Mouse (Mus musculus): ENCODE data around the gene Rce1.
A peak's percentile ranks its signal among the peaks of the same experiment; 100 is the strongest.

Gene Rce1

GRCm38 (mm10) chr19:4625179-4625828 lies at the start of gene Rce1:
Rce1 (minus strand) TSS chr19:4625641.
- peak; percentile 79 for DNase-seq (ENCODE audit: extremely low read depth, low read depth)

- no peak for DNase-seq (ENCODE audit: extremely low read depth, low read depth)
Observed at GRCm38 (mm10) chr19:4672401-4672800, 47.0 kb upstream of the Rce1 start.

GRCm38 (mm10) chr19:4670776-4671175 lies 45.3 kb upstream of the Rce1 start:
- DNase-seq (ENCODE audit: extremely low read depth, low read depth), result no peak

- DNase-seq (ENCODE audit: extremely low read depth, low read depth), result no peak
Observed at GRCm38 (mm10) chr19:4666815-4667214, 41.4 kb upstream of the Rce1 start.

- DNase-seq (ENCODE audit: extremely low read depth, low read depth), result no peak
Observed at GRCm38 (mm10) chr19:4658156-4658555, 32.7 kb upstream of the Rce1 start.

GRCm38 (mm10) chr19:4646917-4647492 lies 21.6 kb upstream of the Rce1 start:
- DNase-seq (ENCODE audit: extremely low read depth, low read depth), result no peak

- no peak for DNase-seq (ENCODE audit: extremely low read depth, low read depth)
Observed at GRCm38 (mm10) chr19:4644271-4644670, 18.8 kb upstream of the Rce1 start.

- DNase-seq (ENCODE audit: extremely low read depth, low read depth), result no peak
Observed at GRCm38 (mm10) chr19:4635986-4636385, 10.5 kb upstream of the Rce1 start.

GRCm38 (mm10) chr19:4628819-4629218 lies 3.4 kb upstream of the Rce1 start:
- DNase-seq (ENCODE audit: extremely low read depth, low read depth), result peak; percentile 48

- DNase-seq (ENCODE audit: extremely low read depth, low read depth), result peak; percentile 36
Observed at GRCm38 (mm10) chr19:4625829-4626535, 541 bp upstream of the Rce1 start.

- no peak for DNase-seq (ENCODE audit: extremely low read depth, low read depth)
Observed at GRCm38 (mm10) chr19:4624406-4625178, 849 bp downstream of the Rce1 start.

- no peak for DNase-seq (ENCODE audit: extremely low read depth, low read depth)
Observed at GRCm38 (mm10) chr19:4624006-4624405, 1.4 kb downstream of the Rce1 start.

GRCm38 (mm10) chr19:4623419-4623818 lies 2.0 kb downstream of the Rce1 start:
- no peak for DNase-seq (ENCODE audit: extremely low read depth, low read depth)

GRCm38 (mm10) chr19:4622780-4623179 lies 2.7 kb downstream of the Rce1 start:
- no peak for DNase-seq (ENCODE audit: extremely low read depth, low read depth)

GRCm38 (mm10) chr19:4620721-4621120 lies 4.7 kb downstream of the Rce1 start:
- DNase-seq (ENCODE audit: extremely low read depth, low read depth), result no peak

GRCm38 (mm10) chr19:4619461-4619860 lies 6.0 kb downstream of the Rce1 start:
- DNase-seq (ENCODE audit: extremely low read depth, low read depth), result no peak

GRCm38 (mm10) chr19:4618183-4618582 lies 7.3 kb downstream of the Rce1 start:
- no peak for DNase-seq (ENCODE audit: extremely low read depth, low read depth)

- DNase-seq (ENCODE audit: extremely low read depth, low read depth), result no peak
Observed at GRCm38 (mm10) chr19:4616546-4616945, 8.9 kb downstream of the Rce1 start.

GRCm38 (mm10) chr19:4615151-4616093 lies 10.0 kb downstream of the Rce1 start, which contains the start of gene Lrfn4:
Lrfn4 (minus strand) TSS chr19:4615667.
- peak; percentile 84 for DNase-seq (ENCODE audit: extremely low read depth, low read depth)

- no peak for DNase-seq (ENCODE audit: extremely low read depth, low read depth)
Observed at GRCm38 (mm10) chr19:4614305-4615150, 10.9 kb downstream of the Rce1 start.
